Mouse (Mus musculus): ENCODE results near the gene Spata9. TPM values are rescaled to one million over a fixed set of nuclear protein-coding genes. Genes with fewer than 3 reads are reported as not detected.

Spata9 gene
- polyA plus RNA-seq (2017; shearing (Covaris generic)): not detected

DNA sequence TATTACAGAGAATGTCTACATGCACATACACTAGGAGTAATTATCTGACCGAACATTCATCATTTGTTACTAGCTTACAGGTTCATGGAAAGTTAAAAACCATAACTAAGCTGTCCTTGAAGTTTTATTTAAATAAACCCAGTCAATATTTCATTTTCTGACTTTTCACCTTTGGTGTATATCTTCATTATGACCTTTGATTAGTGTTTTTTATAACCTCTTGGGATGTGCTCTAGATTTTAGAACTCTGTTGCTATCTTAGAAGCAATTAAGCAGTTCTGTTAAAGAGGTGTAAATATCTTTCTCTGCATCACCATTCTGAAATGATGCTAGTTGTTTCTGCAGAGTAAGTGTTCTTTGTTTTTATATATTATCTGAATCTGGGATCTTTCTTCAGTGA is at the start of gene Spata9:
Gene Spata9, plus strand, starts transcription at position 301 of the 400 bp plus-strand sequence.

DNA sequence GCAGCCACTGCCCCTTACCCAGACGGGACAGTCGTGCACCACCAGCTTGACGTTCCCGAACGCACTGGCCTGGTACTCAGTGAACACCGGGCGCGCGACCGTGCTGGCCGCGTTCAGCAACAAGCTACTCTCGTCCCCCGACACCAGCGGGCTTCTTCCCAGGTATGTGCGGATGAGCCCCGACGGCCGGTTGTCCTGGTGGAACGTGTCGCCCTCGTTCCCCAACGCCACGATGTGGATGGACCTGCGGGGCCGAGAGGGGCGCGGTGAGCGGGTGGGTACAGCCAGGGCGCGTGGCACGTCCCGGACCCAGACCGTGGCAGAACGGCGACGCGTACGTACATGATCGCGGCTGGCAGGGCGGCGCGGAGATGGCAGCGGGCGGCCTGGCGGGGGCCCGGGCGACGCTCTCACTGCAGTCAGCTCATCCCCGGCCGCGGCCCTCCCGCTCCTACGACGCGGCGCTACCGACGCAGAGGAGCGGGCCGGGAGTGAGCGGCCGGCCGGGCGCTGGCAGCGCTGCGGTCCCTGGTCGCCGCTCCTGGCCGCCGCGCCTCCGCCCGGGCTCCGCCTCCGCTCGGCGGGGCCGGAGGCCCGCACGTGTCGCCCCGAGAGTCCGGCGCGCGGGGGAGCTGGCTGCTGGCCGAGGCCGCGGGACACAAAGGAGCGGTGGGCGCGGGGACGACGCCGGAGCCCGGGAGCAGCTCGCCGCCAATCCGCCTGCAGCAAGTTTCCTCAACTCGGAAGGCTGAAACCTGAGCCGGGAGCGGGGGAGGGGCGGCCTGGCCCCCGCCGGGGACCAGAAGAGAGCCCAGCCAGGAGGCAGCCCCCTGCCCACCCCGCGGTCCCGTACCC is 23.5 kb upstream of the Spata9 start, which contains the start of gene Rhobtb3:
Gene Rhobtb3, minus strand, starts transcription at position 737 of the 855 bp plus-strand sequence.

DNA sequence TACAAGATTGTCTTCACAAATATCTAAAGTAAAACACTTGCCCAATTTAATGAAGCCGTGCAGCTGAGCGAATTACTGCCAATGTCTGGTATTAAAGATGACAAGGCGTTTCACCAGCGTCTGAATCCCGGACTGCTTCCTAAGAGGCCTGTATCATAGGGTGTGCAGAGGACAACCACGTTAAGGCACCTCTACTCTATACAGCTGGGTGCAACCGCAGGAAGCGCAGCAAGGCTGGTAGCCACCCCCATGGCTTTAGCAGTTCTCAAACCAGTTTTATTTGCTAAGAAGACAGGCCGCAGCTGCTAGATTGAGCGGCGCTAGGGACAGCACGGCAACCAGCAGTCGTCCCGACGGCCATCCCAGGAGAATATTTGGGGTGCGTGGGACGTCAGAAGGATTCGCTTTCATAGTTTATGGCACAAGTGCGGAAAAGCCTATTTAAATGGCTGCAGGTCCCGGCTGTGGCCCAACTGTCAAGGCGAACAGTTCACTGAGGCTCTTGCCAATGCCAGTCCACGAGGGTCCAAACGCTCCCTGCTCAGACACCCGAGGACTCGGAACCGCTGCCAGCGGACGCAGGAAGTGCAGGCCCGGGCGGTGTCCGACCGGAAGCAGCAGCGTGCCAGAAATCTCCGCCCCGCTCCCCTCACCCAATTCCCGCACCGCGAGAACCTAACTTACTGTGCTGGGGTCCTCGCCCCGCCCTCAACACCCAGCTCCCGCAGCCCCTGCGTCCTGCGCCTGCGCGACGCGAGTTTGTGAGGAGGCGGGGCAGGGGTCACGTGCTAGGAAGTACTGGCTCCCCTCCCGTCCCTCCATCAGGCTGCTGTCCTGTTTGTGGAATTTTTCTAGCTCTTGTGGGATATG is 51.3 kb downstream of the Spata9 start, which contains the start of gene Rfesd:
Gene Rfesd, minus strand, starts transcription at position 746 of the 870 bp plus-strand sequence.

Other genes with a start within 250 kb of the Spata9 start
- gene Glrx, start 127.3 kb upstream of the Spata9 start, polyA plus RNA-seq (2017; shearing (Covaris generic)): 310 TPM
- not detected for gene Rhobtb3, start 23.2 kb upstream of the Spata9 start, polyA plus RNA-seq (2017; shearing (Covaris generic))
- 35.7 TPM for gene Rfesd, start 51.6 kb downstream of the Spata9 start, polyA plus RNA-seq (2017; shearing (Covaris generic))
- not detected for gene Gpr150, start 89.8 kb downstream of the Spata9 start, polyA plus RNA-seq (2017; shearing (Covaris generic))
- gene Arsk, start 131.5 kb downstream of the Spata9 start, polyA plus RNA-seq (2017; shearing (Covaris generic)): 6.6 TPM
- 26.1 TPM for gene Ttc37, start 131.6 kb downstream of the Spata9 start, polyA plus RNA-seq (2017; shearing (Covaris generic))